Mouse (Mus musculus) ovary, adult 18-20 months (tissue): ENCODE data around the gene Mettl7a1.
A peak's percentile ranks its signal among the peaks of the same experiment; 100 is the strongest.
"Not testable (repeated sequence)": the region's sequence is repeated elsewhere in the genome, so short reads cannot be mapped to it uniquely, and the experiment has no call there.

ENCODE experiments used
- DNase-seq: peaks from one replicate; pipeline ENCODE4 v3.0.0; 2022; ENCODE audit warnings: low spot score, mixed read lengths

Mettl7a1 gene

DNA sequence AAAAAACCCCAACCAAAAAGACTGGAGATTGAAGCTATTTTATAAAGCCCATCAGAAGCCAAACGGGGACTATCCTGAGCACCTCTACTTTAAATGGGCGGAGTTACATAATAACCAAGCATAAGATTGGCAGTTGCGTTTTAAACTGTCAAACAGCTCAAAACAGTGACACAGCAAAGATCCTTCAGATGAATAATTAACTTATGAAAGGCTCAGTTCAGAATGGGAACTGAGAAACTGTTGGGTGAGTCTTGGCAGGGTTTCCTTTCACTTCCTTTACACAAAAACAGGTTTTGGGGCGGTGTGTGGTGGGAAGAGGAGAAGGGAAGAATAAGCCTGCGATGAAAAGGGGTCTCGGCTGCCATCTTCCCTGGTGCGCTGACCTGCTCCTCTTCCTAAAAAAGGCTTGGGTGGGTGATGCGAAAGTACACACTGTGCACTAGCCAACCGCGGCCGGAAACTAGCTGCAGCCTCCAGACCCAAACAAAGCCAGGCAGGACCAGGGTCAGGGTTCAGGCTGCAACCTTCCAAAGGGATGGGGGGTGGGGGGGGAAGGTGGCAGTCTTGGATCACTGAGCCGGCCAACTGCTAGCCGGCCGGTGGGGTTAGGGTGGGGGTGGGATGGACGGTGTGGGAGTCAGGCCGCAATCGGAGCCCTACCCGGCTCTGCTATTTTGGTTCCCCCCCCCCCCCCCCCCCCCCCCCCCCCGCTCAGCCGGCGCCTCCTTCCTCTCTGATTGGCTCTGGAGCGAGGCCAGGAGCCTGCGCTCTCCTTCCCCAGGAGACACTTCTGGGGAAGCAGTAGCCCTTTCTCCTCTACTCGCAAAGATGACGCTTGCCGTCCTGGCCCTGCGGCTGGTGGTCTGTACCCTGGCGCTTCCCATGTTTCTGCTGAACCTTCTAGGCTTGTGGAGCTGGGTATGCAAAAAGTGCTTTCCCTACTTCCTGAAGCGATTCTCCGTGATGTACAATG lies at the start of gene Mettl7a1:
Gene Mettl7a1, plus strand, starts transcription at position 122 of the 973 bp plus-strand sequence.
- DNase-seq: peak; percentile 77

DNA sequence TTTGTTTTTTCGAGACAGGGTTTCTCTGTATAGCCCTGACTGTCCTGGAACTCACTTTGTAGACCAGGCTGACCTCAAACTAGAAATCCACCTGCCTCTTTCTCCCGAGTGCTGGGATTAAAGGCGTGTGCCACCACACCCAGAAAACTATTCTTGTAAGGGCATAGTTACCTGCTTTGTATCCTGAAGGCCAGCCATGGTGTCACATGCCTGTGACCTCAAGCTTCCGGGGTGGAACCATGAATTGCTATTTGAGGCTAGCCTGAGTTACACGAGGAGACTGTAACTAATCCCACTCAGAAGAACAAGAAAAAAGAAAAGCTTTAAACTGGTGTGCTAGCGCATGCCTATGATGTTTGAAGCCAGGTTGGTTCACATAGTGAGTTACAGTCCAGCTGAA lies 47.6 kb upstream of the Mettl7a1 start:
- no peak for DNase-seq

DNA sequence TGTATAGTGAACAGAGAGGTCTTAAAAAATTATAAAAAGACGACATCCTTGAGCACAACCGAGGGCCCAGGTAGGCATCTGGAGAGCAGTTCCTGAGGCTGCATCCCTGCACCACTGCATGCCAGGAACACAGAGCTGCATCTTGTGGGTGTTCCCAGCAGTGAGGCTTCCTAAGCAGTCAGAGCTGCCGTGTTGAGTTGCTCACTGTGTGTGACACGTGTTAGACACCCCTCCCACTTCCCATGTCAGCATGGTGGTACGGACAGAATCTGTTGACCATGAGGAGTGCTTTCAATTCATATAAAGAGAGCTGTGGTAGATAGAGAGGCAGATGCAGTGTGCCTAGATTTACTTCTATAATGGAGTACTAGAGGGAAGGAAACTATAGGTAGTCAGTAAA lies 46.6 kb upstream of the Mettl7a1 start:
- DNase-seq: no peak

DNA sequence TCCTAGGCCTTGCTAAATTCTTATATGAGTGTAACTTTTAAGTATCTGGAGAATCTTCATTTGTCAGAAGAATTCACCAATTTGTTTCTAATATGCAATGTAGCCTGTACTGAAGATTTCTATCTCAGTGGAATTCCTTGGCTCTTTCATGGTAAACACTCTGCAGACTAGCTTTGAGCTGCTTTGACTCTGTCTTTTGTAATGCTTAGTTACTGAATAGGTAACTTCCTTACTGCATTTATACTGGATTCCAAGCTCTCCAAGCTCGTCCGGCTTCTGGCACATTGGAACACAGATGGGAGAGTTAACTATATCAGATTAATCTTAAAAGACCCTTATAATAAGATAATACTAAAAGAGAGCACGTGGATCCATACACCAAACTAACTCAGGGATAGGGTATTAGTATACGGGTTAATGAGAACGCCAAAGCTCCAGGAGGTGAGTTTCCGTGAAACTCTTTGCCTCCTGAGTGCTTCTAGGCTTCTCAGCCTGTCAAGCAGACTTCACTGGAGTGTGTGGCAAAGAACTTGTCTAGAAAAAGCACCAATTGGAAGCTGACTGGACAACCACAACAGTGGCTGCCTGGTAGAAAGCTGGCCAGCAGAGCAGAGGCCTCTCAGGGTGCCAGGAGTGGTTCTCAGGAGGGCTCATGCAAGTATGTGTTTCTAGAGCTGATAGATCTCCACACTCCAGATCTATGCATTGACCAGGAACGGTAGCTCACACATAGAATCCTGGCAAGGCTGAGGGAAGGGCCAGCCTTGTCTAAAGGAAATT lies 45.1 kb upstream of the Mettl7a1 start:
- DNase-seq: no peak

DNA sequence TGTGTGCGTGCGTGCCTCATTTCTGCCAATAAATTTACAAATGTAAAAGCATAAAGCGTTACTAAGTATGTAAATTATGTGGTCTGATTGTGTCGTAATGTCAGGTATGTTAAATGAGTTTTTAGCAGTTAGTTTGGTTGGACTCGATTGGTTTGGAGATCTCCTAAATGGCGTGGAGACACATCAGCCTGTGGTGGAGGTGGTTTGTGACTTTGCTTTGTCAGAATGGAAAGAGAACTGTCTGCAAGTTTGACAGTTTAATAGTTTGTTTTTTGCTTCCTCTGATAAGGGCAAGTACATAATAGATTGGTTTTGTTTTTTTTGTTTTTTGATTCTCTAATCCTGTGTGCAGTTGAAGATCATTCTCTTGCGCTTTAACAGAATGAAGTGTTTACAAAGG lies 43.6 kb upstream of the Mettl7a1 start:
- DNase-seq: not testable (repeated sequence)

DNA sequence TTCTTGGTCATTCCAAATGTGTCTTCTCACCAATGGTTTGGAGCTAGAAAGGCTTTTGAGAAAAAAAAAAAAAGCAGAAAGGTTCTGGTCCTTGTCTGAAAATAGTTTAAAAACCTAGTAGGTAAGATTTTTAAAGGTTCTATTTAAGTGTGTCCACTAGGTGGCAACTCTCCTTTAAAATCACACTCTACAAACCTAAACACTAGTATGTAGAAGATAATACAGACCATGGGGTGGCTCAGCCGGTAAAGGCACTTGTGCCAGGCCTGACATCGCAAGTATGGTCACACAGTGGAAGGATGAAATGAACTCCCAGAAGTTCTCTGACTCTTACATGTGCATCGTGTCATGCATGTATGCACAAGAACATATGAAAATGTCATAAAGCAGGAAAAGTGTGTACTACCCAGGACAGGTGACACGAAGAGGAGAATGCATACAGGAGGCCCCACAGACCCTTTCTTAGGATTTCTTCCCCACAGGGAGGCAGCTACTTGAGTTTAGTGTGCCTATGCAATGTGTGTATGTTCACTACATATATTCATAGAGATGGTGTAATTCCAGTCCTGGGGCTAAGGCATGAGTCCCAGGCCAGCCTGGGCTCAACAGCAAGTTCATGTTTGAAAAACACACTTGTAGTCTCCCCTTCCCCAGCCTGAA lies 40.6 kb upstream of the Mettl7a1 start:
- DNase-seq: no peak

DNA sequence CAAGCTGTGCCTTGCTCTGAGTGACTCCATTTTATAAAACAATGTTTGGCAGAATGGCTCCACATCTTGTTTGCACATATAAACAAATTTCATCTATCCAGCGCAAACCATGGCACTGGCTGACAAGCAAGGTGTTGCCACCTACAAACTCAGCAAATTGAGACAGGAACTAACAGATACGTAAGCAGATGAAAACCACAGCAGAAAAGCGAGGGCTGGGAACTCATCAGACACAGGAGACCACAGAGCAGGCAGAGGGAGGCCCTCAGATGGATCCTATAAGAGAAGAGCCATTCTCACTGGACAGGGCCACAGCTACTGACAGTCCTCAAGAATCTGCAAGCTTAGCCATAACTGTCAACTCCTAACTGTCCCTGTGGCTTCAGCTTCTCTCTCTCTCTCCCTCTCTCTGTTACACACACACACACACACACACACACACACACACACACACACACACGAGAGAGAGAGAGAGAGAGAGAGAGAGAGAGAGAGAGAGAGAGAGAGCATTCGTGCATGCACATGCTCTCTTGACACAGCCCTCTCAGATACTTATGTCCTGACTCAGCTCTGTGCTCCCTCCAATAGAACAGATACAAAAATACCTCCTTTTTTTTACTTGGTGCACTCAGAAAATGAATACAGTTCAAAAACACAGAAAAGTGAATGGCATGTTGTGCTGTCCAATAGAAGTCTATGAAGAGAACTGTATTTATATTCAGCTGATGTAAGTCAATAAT lies 38.2 kb upstream of the Mettl7a1 start:
- DNase-seq: no peak

DNA sequence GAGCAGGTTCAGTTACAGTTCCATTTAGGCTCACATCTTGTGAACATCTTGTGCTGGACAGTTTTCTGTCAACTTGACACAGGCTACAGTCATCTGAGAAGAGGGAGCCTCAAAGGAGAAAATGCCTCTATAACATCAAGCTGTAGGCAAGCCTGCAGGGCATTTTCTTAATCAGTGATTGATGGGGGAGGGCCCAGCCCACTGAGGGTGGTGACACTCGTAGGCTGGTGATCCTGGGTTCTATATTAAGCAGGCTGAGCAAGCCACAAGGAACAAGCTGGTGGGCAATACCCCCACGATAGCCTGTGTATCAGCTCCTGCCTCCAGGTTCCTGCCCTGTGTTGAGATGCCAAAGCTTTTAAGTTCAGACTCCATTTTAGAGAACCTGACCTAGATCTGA lies 35.0 kb upstream of the Mettl7a1 start:
- DNase-seq: no peak

DNA sequence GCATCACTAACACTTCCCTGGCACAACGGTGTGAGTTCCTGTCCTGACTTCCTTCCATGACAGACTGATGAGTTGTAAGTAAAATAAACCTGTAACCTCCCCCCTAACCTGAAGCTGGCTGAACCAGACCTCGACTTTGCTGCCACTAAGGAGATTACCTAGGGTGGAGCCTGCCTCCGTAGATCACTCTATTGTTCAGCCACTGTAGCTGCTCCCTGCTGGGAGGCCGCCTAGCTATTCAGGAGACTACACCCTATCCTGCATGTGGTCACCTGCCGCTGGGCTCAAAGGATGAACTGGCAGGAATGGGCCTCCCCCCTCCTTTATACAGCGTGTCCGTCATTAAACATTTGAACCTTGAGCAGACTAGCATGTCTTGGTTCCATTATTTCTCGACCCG lies 34.2 kb upstream of the Mettl7a1 start:
- no peak for DNase-seq

DNA sequence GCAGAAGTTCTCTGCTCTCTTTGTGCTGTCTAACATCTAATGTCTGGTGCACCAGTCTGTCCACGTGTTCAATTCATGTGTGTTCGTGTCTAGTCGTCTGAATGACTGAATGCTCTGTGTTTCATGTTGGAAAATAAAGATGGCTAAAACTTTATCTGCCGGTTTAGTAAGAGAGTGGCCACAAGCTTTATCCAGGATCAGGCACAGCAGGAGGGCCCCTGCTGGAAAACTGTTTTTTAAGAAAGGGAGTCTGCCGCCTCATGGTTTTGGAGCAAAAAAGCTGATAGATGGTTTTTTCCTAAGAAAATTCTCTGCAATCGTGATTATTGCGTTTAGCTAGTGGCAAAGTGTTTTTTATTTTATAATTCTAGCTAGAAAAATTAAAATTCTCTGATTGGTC lies 33.3 kb upstream of the Mettl7a1 start:
- DNase-seq: not testable (repeated sequence)

DNA sequence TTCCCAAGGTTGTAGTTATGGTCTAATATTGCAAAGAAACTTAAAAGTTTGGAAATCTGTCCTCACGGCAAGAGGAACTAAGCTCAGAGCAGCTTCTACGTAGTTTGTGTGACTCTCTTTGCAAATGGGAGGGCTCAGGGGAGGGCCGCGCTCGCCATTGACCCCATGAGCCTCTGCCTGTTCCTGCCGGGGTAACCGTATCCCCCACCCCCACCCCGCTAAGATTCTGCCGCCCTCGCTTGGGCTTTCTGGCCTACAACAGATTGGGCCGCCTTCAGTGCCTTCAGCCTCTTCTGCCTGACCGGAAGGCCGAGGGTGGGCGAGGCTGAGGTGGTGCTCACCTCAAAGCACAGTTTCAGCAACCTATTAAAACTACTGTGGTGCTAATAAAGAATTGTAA lies 32.5 kb upstream of the Mettl7a1 start:
- no peak for DNase-seq

DNA sequence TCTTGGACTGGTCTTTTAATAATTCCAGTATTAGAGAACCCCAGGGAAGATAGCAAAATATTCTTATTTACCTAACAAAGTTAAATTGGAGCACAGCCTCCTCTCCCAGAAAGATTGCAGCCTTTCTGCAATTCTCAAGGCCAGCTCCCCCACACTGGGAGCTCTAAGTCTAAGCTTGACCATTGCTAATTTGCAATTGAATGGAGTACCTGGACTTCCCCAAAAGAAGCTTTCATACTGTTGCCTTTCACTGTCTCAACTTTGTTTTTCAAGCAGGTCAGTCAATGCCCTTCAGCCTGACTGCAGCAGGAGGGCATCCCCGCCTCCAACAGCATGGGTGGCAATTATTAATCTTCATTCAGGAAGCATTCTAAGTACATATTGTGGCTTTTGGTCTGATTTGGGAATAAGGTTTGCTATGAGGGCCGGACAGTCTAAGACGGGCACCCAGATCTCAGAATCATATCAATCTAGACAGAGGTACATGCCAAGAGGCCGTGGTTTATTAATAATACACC lies 30.1 kb upstream of the Mettl7a1 start:
- not testable (repeated sequence) for DNase-seq

DNA sequence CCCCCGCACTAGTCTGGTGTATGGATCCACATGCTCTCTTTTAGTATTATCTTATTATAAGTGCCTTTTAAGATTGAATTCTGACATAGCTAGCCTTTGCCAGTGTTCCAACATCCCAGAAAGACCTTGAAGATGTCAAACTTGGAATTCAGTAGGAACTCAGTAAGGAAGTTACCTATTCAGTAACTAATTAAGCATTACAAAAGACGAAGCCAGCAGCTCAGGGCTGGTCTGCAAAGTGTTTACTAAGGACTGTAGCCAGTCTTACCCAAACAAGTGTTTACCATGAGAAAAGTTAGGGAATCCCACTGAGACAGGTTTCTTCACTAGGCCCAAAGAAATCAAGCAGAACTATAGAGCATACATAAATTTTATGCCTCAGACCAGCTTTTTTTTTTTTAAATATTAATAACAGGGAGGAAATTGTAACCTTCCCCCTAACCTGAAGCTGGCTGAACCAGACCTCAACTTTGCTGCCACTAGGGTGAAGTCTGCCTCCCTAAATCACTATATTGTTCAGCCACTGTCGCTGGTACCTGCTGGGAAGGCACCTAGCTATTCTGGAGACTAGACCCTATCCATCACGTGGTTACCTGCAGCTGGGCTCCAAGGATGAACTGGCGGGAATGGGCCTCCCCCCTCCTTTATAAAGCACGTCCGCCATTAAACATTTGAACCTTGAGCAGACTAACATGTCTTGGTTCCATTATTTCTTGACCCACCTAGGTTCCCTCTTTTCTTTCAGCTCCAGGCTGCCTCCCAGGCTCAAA lies 29.0 kb upstream of the Mettl7a1 start:
- DNase-seq: no peak

DNA sequence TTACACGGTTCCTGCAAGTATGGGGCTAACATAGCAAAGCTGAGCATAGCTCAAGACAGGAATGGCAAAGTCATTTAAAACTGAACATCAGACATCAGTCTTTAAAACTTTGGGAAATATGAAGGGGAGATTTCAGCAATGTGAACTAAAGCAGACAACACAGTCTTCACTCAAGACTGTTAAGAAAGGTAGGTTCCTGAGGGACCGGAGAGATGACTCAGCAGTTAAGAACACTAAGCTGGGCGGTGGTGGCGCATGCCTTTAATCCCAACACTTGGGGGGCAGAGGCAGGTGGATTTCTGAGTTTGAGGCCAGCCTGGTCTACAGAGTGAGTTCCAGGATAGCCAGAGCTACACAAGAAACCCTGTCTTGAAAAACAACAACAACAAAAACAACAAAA lies 27.5 kb upstream of the Mettl7a1 start:
- DNase-seq: no peak

DNA sequence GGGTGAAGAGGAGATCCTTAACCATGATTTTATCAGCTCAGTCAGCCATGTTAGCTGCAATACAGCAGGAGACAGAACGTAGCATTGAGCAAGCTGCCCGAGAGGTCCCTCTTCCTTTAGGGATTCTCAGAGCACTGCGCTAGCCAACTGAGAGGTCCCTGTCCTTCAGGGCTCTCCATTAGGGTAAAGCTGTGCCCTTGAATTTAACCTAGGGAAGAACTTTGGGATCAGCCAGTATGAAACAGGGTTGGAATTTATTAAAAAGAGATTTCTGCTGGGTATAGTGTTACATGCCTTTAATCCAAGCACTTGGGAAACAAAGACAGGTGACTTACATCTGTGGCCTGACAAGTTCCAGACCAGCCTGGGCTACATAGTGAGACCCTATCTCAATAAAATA lies 26.4 kb upstream of the Mettl7a1 start:
- no peak for DNase-seq

DNA sequence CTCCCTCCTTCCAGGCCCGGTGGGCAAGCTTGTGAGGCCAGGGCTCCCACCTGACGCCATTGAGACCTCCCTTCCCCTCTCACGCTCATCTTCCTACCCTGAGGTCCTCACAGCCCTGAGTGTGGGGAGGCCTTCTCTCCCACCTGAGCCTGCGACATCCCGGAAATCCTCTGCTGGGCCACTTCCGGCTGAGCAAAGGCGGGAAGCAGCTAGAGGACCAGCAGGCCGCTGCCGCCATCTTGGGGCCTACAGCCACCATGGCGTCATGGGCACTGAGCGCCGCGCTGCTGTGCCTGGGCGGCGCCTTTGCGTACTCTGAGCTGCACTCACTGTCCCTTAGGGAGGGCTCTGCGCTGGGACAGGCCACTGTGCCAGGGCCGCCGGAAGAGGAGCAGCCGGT lies 23.3 kb upstream of the Mettl7a1 start, which contains the start of gene Tmprss12:
Gene Tmprss12, plus strand, starts transcription at position 212 of the 400 bp plus-strand sequence.
- DNase-seq: no peak

DNA sequence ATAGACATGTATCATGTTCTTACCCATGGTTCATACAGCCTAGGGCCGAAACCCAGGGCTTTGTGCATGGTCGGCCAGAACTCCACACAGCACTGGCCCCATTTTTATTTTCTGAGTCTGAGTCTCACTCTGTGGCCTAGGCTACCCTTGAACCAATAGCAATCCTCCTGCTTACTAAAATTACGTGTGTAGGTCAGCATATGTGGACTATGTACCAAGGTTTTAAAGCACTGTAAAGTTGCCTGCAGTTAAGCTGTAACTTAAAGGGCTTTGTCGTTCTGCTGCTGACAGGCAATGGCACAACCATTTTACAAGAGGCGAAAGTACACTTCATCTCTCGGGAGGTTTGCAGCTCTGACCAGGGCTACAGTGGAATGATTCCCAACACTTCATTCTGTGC lies 15.0 kb upstream of the Mettl7a1 start:
- no peak for DNase-seq

DNA sequence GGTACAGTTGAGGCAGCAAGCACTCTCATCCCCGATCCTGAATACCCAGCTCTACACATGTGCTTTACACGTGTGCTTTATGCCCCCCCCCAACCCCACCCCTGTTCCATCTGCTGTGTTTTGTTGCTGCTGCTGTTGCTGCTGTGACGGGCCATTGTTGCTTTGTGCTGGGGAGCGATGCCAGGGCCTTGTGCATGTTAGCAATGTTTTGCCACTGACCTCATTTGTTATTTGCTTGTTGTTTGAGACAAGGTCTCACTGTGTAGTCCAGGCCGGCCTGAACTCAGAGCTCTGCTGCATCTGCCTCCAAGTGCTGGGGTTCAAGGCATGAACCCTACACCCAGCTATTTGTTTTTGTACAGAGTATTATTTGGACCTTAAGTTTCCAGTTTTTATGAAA lies 13.1 kb upstream of the Mettl7a1 start:
- DNase-seq: no peak

DNA sequence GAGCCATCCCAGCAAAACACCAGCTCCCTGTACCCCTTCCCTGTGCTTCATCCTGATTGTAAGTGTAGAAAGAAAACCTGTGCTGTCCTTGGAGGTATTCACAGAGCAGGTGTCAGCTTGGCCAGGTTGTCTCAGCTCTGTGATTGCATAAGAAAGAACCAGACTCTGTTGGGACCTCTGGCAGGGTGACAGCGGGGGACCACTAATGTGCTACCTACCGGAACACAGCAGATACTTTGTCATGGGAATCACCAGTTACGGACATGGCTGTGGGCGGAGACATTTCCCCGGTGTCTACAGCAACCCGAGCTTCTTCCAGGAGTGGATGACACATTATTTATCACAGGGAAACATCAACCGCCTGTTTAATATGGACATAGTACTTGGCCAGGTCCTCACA lies 11.6 kb upstream of the Mettl7a1 start:
- no peak for DNase-seq

DNA sequence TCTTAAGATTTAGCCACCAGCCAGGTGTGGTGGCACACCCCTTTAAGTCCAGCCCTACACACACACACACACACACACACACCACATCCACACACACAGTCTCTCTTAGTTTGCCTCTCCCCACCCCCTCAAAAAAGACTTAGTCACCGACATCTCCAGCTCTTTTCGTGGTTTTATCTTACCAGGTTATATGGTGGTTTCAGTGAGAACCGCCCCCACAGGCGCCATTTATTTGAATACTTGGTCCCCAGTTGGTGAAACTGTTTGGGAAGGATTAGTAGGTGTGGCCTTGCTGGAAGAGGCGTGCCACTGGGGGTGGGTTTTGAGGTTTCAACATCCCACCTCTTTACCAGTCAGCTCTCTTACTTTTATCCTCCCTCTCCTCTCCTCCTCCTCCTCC lies 6.1 kb upstream of the Mettl7a1 start:
- no peak for DNase-seq

DNA sequence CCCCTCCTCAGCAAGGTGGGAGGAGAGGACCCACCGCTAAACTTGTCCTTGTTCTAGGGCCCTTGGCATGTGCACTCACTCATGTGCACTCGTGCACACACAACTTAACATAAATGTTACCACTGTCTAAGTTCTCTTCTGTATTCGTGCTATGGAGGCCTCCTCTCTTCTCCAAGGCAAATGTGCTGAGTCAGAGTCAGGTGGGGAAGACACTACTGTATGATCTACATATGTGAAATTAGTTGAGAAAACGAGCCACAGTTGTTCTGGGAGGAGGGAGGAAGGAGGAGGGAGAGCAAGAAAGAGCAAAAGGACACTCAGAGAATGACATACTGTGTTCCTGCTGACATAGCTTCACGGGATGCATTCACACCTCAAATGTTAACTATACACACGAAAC lies 3.4 kb upstream of the Mettl7a1 start:
- no peak for DNase-seq
